Mouse (Mus musculus) heart, embryonic 16.5 days (tissue): Measurements from ENCODE around the gene Dhrs3. TPM values are rescaled to one million over a fixed set of nuclear protein-coding genes. Genes with fewer than 3 reads are reported as not detected.
A peak's percentile ranks its signal among the peaks of the same experiment; 100 is the strongest.

Experiments used
- ATAC-seq: fragments of 200-750 bp; cut with Nextera tagmentation; replicated peaks from 2 replicates; pipeline ENCODE4 v1.8.0; 2017; ENCODE audit warnings: moderate number of reproducible peaks; ENCODE audit not compliant: insufficient read depth, low FRiP score; ENCODE audit errors: extremely low read depth
- H3K27ac ChIP-seq: fragments of 300-500 bp; sonication (generic); 2 replicates; pipeline ENCODE4 v1.5.1; 2014; ENCODE audit warnings: mild to moderate bottlenecking, low read length, control low read depth, moderate library complexity
- H3K27me3 ChIP-seq: fragments of 300-500 bp; sonication (generic); 2 replicates; pipeline ENCODE4 v1.6.1; 2014; ENCODE audit warnings: low read length, mixed read lengths; ENCODE audit not compliant: control insufficient read depth, insufficient read depth
- H3K36me3 ChIP-seq: fragments of 300-500 bp; sonication (generic); 2 replicates; pipeline ENCODE4 v1.6.1; 2014; ENCODE audit not compliant: control insufficient read depth, insufficient read depth
- H3K4me1 ChIP-seq: fragments of 300-500 bp; sonication (generic); 2 replicates; pipeline ENCODE4 v1.6.1; 2014; ENCODE audit warnings: low read length, mixed read lengths; ENCODE audit not compliant: control insufficient read depth, insufficient read depth
- H3K4me2 ChIP-seq: fragments of 300-500 bp; sonication (generic); 2 replicates; pipeline ENCODE4 v1.6.1; 2014; ENCODE audit warnings: low read depth, mild to moderate bottlenecking, control low read depth, low read length
- H3K4me3 ChIP-seq: fragments of 300-500 bp; sonication (generic); 2 replicates; pipeline ENCODE4 v1.5.1; 2014; ENCODE audit warnings: mild to moderate bottlenecking, control low read depth, low read length
- H3K9ac ChIP-seq: fragments of 300-500 bp; sonication (generic); 2 replicates; pipeline ENCODE4 v1.6.1; 2014; ENCODE audit warnings: low read length, control low read depth
- H3K9me3 ChIP-seq: fragments of 300-500 bp; sonication (generic); replicated peaks from 2 replicates; pipeline ENCODE4 v1.6.1; 2016; ENCODE audit warnings: low read length; ENCODE audit not compliant: control insufficient read depth
- WGBS: fragments of 180-500 bp; shearing (Covaris S2); extraction: QIAGEN DNeasy Blood & Tissue Kit; methylation state at CpG from one replicate; pipeline ENCODE4 v1.1.7; 2014; 5-methylcytosine and 5-hydroxymethylcytosine counted together
- polyA plus RNA-seq: library from polyadenylated mRNA; unstranded; fragments of >200 nt; fragmentation: Nextera tagmentation; extraction: Ambion mirVana; gene quantifications from 2 replicates; pipeline ENCODE4 v1.2.1, GENCODE M21; 2015

Gene Dhrs3
- polyA plus RNA-seq, 1 experiment from 2014 or later: 36.8 TPM

GRCm38 (mm10) chr4:144894487-144895210 lies 2.0 kb downstream of the Dhrs3 start:
- H3K36me3 ChIP-seq: no peaks in the 10 kb centered on the region
- ATAC-seq: no peak
- H3K27me3 ChIP-seq: no peaks in the 10 kb centered on the region
- peak overlapping the region; percentile 71 for H3K4me3 ChIP-seq
- peaks cover 38% of the 10 kb centered on the region for H3K4me1 ChIP-seq
- H3K4me2 ChIP-seq: peak overlapping the region; percentile 99
- peak overlapping the region; percentile 79 for H3K9ac ChIP-seq
- WGBS: 9% methylated on average over 11 of the region's 11 CpGs
- H3K27ac ChIP-seq: peak overlapping the region; percentile 71
- no peaks in the 10 kb centered on the region for H3K9me3 ChIP-seq

- Histone ChIP-seq H3K27ac (peak overlapping the region; percentile 71), H3K4me1 (peaks cover 38% of the 10 kb centered on the region), H3K9me3 (no peaks in the 10 kb centered on the region), H3K27me3 (no peaks in the 10 kb centered on the region), H3K36me3 (no peaks in the 10 kb centered on the region), H3K4me3 (peak overlapping the region; percentile 71), H3K4me2 (peak overlapping the region; percentile 99), H3K9ac (peak overlapping the region; percentile 79)
- ATAC-seq: no peak
- 33% methylated on average over 2 of the region's 2 CpGs for WGBS
These were observed 2.6 kb downstream of the Dhrs3 start for GRCm38 (mm10) chr4:144895211-144895590.

- H3K27me3 ChIP-seq: no peaks in the 10 kb centered on the region
- 58% methylated on average over 3 of the region's 3 CpGs for WGBS
- peaks cover 32% of the 10 kb centered on the region for H3K4me1 ChIP-seq
- no peaks in the 10 kb centered on the region for H3K9me3 ChIP-seq
- no peak overlapping the region for H3K9ac ChIP-seq
- no peaks in the 10 kb centered on the region for H3K36me3 ChIP-seq
- 0 out of 2 replicates have a peak overlapping the region, but pooled peaks have one; percentile 43 for H3K4me2 ChIP-seq
- no peak overlapping the region; the same call in 1 of the 2 replicates for H3K27ac ChIP-seq
- no peak for ATAC-seq
- H3K4me3 ChIP-seq: no peak overlapping the region
These were observed 3.7 kb downstream of the Dhrs3 start for GRCm38 (mm10) chr4:144896321-144896720.

- Histone ChIP-seq H3K4me3 (no peak overlapping the region), H3K9ac (no peak overlapping the region), H3K4me1 (peaks cover 33% of the 10 kb centered on the region), H3K9me3 (no peaks in the 10 kb centered on the region), H3K4me2 (no peak overlapping the region), H3K27me3 (no peaks in the 10 kb centered on the region), H3K27ac (peak overlapping the region; percentile 58), H3K36me3 (no peaks in the 10 kb centered on the region)
- peak; percentile 66 for ATAC-seq
- WGBS: 47% methylated on average over 6 of the region's 6 CpGs
These were observed 5.5 kb downstream of the Dhrs3 start for GRCm38 (mm10) chr4:144898036-144898649.

GRCm38 (mm10) chr4:144898737-144899136 lies 6.1 kb downstream of the Dhrs3 start:
- peaks cover 33% of the 10 kb centered on the region for H3K4me1 ChIP-seq
- no peak overlapping the region; the same call in 1 of the 2 replicates for H3K27ac ChIP-seq
- no peaks in the 10 kb centered on the region for H3K36me3 ChIP-seq
- no peak for ATAC-seq
- 91% methylated on average over 2 of the region's 2 CpGs for WGBS
- no peaks in the 10 kb centered on the region for H3K27me3 ChIP-seq
- H3K4me3 ChIP-seq: no peak overlapping the region
- H3K4me2 ChIP-seq: no peak overlapping the region
- H3K9ac ChIP-seq: no peak overlapping the region
- no peaks in the 10 kb centered on the region for H3K9me3 ChIP-seq

GRCm38 (mm10) chr4:144901561-144902111 lies 9.0 kb downstream of the Dhrs3 start:
- H3K9me3 ChIP-seq: no peaks in the 10 kb centered on the region
- WGBS: 65% methylated on average over 5 of the region's 5 CpGs
- no peak overlapping the region for H3K27ac ChIP-seq
- H3K4me2 ChIP-seq: no peak overlapping the region
- H3K4me3 ChIP-seq: no peak overlapping the region
- H3K9ac ChIP-seq: no peak overlapping the region
- ATAC-seq: no peak
- no peaks in the 10 kb centered on the region for H3K27me3 ChIP-seq
- H3K36me3 ChIP-seq: no peaks in the 10 kb centered on the region
- H3K4me1 ChIP-seq: peaks cover 36% of the 10 kb centered on the region

- no peak for ATAC-seq
- H3K4me1 ChIP-seq: peaks cover 30% of the 10 kb centered on the region
- no peak overlapping the region for H3K4me2 ChIP-seq
- peaks cover 2% of the 10 kb centered on the region; the same call in 1 of the 2 replicates for H3K27me3 ChIP-seq
- no peak overlapping the region for H3K27ac ChIP-seq
- no peaks in the 10 kb centered on the region for H3K36me3 ChIP-seq
- H3K9me3 ChIP-seq: no peaks in the 10 kb centered on the region
- no peak overlapping the region for H3K4me3 ChIP-seq
- 52% methylated on average over 1 of the region's 1 CpGs for WGBS
- H3K9ac ChIP-seq: no peak overlapping the region
These were observed 10.5 kb downstream of the Dhrs3 start for GRCm38 (mm10) chr4:144903088-144903487.

- H3K9ac ChIP-seq: no peak overlapping the region
- 41% methylated on average over 3 of the region's 3 CpGs for WGBS
- no peak overlapping the region for H3K4me3 ChIP-seq
- H3K9me3 ChIP-seq: no peaks in the 10 kb centered on the region
- H3K27me3 ChIP-seq: peaks cover 5% of the 10 kb centered on the region; the same call in 1 of the 2 replicates
- no peaks in the 10 kb centered on the region for H3K36me3 ChIP-seq
- peak overlapping the region; percentile 58 for H3K27ac ChIP-seq
- H3K4me1 ChIP-seq: peaks cover 30% of the 10 kb centered on the region
- peak; percentile 39; the same call in 1 of the 2 replicates for ATAC-seq
- no peak overlapping the region for H3K4me2 ChIP-seq
These were observed 11.3 kb downstream of the Dhrs3 start for GRCm38 (mm10) chr4:144903932-144904331.

- Histone ChIP-seq H3K4me3 (no peak overlapping the region), H3K27me3 (peaks cover 5% of the 10 kb centered on the region; the same call in 1 of the 2 replicates), H3K9ac (no peak overlapping the region), H3K4me1 (peaks cover 32% of the 10 kb centered on the region), H3K4me2 (no peak overlapping the region), H3K27ac (no peak overlapping the region), H3K9me3 (no peaks in the 10 kb centered on the region), H3K36me3 (no peaks in the 10 kb centered on the region)
- 24% methylated on average over 5 of the region's 5 CpGs for WGBS
- peak; percentile 10; the same call in 1 of the 2 replicates for ATAC-seq
These were observed 12.5 kb downstream of the Dhrs3 start for GRCm38 (mm10) chr4:144905128-144905527.
